Mouse (Mus musculus) thymus, postnatal 0 days (tissue): ENCODE measurements around the gene Nr3c2. TPM values are rescaled to one million over a fixed set of nuclear protein-coding genes. Genes with fewer than 3 reads are reported as not detected.

Experiments used
- DNase-seq: peaks from one replicate; pipeline ENCODE4 v3.0.0-alpha.2; 2015; ENCODE audit warnings: low spot score
- polyA plus RNA-seq: library from polyadenylated mRNA; unstranded; fragments of >200 nt; fragmentation: Nextera tagmentation; extraction: Ambion mirVana; gene quantifications from 2 replicates; pipeline ENCODE4 v1.2.1, GENCODE M21; 2015

Gene Nr3c2
- 0.91 and 1.0 TPM in 2 replicates for polyA plus RNA-seq

DNA sequence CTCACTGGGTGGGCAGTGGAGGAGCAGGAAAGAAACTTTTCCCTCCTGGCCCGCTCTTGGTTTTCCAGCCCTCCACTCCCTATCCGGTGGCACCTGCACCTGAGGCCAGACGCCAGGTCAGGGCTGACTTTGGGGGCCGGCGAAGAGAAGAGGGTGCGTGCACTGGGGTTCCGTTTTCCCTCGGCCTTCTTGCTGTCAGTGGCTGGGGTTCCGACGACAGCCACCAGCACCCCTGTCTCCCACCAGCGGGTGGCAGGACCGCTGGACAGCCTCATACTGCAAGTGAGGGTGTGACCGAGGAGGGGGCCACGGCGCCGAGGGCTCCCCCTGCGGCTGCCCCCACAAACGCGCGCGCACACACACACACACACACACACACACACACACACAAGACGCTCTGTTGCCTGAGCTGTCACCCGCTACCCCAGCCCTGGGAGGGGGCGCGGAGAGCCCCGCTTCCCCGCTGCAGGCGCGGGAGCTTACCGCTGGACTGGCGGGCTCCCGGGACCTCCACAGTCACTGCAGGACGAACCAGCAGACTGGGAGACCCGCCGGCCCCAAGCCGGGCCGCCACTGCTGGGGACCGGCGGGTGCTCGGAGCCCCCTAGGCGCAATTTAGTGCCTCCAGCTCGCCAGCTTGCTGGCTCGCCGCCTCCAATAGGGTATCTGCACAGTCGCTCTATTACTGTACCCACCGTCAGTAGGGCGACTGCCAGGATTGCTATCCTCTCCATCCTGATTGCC is at the start of gene Nr3c2:
TSS of gene Nr3c2 (plus strand) at position 32 of the 744 bp plus-strand sequence.
- DNase-seq, result peak; percentile 29

DNA sequence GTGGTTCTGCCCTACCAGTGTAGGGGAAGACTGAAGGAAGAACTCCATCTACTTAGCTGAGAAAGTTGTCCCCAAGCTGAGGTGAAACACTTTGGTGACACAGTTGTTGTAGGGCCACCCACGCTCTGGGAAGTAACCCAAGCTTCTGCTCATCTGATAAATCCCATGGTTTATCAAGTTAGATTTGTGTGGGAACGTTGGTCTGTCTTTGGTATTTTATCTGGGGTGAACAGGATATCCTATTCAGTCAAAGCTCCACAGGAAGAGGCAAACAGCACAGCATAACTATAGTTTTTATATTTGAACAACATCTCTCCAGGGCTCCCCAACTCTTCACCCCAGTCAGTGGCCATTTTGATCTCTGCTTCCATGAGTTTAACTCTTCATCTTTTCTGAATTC is 40.7 kb upstream of the Nr3c2 start:
- DNase-seq, result no peak

DNA sequence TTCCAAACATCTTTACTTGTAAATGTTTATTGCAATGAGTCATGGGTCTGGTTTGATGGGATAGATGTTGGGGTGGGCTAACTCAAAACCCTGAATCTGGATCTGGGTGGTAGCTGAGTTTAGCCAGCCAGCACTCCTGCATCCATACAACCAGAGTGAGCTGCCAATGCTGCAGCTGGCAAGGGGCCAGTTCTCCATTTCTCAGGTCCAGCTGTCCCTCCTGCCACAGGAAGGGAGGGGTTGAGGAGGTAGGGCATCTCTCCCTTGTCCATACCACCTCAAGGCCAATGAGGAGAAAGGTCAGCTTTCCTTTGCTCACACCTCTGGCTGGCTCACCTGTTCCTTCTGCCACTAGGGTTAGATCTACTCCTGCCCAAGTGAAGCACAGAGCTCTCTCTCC is 39.5 kb upstream of the Nr3c2 start:
- no peak for DNase-seq

DNA sequence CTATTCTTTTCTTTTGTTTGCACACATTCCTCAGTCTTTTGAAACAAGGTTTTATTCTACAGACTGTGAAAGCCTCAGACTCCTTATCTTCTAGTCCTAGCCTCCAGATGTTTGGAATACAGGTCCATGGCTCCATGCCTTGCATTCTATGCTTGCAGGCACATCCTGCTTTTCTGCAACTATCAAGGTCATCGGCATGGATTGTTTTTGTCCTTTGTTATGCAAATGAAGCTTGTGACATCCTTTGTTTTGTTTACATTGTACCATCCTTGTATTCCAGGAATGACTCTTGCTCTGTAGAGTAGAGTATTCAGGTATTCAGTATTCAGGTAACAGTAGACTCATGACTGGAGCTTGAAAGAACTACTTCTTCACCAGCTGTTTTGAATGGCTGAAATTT is 36.2 kb upstream of the Nr3c2 start:
- no peak for DNase-seq

DNA sequence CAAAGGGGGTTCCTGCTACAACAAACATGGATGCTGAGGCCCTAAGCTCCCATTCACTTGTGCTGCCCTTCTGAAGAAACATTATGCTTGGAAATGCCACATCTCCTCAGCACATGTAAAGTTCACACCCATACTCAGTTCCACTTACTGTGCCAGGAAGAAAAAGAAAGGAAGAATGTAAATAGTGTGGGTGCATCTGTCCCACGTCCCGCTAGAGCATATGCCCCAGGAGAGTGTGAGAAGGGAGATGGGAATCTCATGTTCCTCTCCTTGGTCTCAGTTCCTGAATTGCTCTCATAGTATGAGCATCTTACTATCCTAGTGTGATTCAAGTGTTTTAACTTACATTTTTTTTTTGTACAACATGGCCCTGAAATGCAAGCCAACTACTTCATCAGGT is 22.4 kb upstream of the Nr3c2 start:
- no peak for DNase-seq

DNA sequence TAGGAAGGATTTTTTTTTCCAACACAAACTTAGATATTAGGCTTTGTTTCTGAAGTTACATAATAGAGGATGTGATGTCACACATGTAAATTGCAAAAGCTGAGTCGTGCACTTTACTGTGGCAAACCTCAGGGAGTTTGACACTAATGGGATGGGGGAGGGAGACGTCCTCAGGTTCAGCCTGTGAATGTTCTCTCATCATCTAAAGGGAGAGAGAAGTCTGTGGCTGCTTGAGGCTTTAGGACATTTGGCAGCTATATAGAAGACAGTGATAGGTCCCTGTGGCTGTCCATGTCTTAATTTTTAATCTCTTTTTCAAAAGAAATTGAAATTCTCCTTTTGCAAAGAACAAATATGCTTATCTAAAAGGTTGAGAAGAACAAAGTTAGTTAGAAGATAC is 2.2 kb upstream of the Nr3c2 start:
- DNase-seq, result no peak

DNA sequence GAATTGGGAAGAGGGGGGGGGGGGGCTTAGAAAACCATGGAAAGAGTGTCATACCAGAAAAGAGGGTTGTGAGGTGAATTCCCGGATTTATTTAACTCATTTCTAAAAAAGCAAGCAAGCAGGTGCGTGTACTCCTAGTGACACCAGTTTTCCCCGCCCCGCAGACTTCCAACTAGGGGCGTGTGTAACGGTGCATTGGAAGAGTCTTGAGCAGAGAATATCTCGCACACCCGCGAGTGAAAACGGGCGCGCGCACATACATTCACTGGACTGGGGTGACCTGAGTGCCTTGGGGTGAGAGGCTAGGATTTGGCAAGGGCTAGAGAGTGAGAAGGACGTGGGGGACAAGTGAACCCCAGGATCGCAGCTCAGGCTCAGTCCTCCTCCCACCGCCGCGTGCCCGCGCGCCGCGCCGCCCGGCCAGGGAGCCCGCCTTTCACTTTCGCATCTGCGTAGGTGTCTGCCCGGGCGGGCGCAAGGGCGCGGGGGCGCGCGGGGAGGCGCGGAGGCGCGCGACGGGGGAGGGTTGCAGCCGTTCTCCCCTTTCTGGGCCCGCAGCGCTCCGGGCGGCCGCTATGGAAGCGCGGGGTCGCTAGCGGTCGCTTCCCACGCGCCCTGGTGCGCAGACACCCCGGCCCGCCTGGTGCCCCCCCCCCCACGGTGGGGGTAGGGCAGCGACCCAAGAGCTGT is 376 bp upstream of the Nr3c2 start:
- peak; percentile 77 for DNase-seq

DNA sequence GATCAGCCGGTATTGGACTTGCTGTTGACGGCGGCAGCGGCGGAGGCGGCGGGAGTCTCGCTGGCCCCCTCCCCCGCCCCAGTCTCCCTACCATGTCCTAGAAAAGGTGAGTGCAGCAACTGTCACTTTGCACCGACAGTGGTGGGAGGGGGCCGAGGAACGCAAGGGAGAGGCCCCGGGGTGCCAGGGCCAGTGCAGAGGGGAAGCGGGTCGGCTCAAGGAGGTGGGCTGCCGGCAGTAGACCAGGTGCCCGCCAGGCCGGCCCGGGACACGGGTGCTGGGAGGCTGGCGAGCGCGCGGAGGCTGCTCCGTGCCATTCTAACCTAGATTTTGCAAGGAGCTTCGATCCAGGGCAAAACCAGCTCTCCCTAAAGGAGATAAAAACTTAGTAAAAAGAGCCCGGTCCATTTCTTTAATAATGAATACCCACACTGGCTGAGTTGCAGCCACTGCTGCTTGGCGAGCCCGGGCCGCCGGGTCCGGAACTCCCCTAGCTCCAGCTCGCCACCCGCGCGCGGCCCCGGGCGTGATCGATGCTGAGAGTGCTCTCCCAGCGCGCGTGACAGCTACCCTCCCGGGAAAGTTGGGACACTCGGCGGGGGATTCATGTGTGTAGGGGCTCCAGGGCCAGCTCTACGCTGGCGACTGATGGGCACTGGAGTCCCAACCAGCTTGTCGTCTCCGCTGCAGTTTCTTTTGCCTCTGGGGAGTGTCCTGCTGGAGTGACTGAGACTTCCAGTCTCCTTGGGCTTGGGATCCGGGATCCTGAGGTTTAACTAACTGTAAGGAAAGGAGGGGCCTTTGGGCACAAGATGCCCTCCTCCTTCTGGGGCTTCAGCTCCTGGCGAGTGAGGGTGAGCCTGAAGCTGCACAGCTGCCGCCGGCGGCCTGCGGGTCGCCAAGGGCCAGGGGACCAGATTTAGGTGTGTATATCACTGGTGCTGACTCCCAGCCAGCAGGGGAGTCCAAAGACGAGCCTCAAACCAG is 1.2 kb downstream of the Nr3c2 start:
- DNase-seq, result peak; percentile 7

DNA sequence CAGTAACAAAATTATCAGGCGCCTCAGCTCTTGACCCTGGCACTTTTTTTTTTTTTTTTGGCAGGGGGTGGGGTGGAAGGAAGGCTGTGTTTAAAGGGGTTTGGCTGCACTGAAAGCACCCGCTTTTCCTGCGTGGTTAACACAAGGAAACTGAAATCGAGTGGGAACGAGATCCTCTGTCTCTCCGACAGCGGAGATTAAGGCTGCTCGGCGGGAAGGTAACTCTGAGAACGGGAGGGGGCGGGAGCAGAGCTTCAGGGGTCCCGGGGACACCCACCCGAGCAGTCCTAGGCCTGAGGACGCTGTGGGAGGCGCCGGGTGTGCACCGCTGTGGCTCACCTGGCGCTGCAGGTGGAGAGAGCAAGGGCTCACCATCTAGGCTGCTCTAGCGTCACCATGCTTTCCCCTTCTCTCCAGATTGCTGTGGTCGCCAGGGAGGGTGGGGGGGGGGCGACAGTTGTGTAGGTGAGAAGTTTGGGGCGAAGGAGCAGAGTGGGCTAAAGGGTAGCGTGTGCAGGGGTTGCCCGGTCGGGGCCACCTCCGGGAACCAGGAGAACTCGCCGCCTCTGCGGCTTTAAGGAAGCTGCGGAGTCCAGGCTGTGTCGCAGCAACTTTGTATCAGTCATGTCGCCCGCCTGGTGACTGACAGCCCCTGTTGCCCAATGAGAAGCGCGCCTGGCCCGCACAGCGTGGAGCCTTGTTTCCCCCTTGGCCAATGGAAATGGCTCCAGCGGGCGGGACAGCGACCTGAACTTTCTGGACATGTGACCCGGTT is 2.4 kb downstream of the Nr3c2 start:
- peak; percentile 90 for DNase-seq

DNA sequence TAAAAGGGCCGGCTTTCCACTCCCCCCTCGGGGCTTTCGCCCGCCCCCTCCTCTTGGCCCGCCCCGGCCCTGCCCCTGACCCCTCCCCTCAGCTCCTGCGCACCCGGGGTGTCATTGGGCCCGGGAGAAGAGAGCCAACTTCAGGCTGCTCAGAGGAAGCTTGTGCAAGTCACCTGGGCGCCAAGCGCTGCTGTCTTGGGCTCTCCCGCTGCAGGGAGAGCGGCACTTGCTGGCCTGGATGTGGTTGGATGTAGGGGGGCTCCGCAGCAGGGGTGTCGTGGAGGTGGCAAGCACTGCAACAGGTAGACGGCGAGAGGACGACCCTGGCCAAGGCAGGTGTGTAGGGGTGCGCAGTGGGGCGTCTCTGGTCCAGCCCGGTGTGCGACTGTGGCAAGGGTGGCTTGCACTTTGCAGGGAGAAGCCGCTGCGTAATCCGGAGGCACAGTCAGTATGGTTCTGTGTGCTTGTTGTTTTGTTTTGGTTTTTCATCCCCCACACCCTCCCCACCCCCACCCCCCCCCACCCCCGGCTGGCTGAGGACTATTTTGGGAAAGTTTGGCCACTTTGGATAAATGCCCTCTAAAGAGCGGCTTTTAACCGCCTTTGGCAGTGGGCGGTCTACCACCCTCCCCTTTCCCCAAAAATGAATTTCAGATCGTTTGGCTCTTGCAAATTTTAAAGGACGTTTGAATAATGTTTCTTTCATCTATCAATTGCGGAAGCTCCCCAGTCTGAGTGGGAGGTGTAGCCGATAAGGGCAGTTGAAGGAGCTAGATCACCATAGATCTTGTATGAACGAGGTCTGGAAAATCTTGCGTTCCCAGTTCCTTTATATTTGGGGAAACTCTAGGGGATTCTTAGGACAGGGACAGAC is 3.2 kb downstream of the Nr3c2 start:
- no peak for DNase-seq

DNA sequence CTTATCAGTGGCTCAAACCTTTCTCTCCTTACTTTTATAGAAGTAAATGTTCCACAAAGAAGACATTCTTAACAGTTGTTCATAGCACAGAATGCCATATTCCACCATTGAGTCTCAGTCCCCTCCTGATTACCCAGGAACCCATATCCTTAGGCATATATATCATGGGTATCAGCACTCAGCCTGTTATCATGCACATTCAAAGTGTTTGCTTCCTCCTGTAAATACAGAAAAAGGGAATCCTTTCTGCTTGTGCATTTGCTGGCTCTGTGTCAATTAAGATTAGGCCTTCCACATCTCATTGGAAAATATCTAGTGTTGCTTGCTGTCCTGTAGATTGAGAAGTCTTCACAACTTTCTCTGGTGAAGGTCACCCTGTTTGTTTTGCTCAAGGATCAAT is 12.0 kb downstream of the Nr3c2 start:
- no peak for DNase-seq

DNA sequence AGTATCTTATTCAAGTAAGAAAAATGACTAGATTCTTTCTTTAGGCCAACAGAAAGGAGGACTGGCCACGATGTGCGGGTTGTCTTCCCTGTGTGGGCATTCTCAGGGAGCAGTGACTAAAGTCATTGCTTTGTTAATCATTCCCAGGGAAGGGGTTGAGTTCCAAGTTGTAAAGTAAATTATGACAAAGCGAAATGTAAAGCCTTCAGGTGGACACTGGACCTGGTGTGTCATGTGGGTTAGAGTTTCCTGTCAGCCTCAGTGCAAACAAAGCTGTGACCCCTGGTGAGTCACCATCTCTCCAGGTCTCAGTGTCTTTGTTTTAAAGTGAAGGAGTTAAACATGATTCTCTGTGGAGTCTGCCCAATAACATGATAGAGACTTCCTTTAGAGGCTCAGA is 13.4 kb downstream of the Nr3c2 start:
- DNase-seq, result no peak

DNA sequence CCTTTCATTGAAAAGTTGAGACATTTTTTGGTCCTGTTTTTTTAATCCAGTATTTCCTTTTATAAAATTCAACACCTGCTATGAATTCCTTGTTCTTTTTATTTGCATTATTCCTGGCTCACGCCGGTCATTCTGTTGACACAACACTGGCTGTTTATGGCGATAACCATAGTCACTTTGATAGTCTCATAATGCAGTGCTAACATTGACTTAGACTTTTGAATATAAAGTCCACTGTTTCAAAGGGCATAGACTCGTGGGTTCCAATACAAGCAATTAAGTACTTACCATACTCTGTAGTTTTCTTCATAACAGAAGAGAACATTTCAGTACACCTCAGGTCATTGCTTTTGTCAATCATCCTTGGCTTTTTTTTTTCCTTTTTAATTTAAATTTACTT is 14.0 kb downstream of the Nr3c2 start:
- DNase-seq, result no peak

DNA sequence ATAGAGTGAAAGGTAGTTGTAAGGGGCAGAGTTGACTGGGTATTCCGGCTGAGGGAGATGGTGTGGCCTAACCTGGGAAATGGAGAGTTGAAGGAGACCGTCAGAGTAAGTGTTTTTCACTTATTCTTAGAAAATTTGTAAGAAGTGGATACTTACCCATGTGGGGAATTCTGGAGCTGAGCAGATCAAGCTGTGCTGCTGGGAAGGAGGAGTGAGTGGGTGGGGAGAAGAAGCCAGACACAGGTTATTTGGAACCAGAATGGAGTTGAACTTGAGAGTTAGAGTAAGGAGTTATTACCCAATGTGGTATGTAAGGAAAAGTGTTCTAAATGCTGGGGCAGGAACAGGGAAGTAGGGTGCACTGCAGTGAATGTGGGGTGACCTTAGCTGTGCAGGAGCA is 16.0 kb downstream of the Nr3c2 start:
- no peak for DNase-seq

DNA sequence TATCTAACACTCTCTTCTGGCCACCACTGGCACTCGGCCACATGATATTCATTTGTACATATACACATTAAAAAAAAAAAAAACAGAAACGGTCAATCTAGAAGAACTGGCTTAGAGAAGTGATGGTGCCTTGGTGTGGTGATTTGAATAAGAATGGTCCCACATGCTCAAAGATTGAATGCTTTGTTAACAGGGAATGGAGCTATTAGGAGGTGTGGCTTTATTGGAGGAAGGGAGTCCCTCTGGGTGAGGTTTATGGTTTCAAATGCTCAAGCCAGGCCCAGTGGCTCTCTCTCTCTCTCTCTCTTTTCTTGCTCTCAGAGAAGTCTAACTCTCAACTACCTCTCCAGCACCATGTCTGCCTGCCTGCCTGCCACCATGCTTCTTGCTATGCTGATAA is 20.3 kb downstream of the Nr3c2 start:
- no peak for DNase-seq

DNA sequence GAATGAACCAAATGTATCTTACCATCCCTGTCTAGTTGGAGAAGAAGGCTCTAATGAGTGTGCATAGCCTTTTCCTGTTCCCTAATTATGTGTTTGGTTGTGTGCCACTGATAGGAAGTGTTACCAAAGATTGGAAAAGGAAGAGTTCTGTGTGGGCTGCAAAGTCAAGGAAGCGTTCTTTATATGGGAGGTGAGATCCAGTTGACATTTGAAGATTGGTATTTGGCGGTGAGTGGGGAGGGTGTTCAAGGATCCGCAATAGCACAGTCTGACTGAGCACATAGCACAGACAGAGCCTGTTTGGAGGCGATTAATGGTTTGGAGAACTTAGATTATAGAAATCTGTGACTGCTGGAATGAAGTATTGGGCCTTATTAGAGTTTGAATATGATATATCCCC is 24.9 kb downstream of the Nr3c2 start:
- no peak for DNase-seq

DNA sequence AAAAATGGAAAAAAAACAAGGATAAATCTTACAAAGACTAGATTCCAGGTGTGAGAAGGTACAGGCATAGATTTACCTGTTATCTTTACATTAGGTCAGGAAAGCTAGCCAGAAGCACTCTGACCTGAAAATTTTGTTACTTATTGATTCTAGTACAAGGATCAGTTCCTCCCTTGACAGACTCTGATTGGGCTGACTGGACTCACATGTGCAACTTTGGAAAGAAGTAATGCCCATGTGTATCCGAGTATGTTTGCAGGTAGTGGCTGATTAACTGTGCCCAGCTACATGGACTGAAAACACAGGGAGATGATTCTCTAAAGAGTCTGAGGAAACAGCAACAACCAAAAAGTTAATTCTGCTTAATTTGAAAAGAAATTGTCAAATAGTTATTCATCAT is 29.1 kb downstream of the Nr3c2 start:
- DNase-seq, result no peak

DNA sequence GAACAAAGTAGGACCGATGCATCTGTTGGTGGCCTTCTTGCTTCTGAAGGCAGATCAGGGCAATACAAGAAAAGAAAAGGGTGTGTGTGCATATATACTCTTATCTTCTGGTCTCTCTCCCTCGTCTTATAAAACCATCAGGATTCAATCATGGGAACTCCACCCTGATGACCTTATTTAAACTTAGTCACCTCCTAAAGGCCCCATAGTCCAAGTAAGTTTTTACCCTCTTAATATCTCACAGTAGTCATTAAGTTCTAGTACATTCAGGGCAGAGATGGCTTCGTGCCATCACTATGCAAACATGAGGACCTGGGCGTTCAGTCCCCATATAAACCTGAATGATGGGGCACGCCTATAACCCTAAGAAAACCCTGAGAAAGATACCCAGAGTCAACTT is 29.6 kb downstream of the Nr3c2 start:
- DNase-seq, result no peak

DNA sequence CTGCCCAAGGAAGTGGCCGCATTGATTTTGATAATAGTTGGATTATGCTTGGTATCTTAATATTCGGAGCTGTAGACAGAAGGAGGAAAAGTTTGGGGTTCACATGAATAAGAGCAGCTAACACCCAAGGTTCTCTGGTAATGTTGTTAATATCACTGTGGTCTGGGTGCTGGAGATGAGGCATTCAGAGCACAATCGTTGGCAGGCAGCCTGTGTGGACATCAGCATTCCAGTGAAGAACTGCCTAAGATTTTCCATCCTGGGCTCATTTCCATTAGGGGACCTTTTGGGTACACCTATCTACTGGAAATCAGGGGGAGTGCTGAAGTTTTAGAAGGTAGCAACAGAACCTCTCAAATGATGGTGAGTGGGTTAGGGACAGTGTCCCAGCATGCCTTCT is 65.8 kb downstream of the Nr3c2 start:
- no peak for DNase-seq

DNA sequence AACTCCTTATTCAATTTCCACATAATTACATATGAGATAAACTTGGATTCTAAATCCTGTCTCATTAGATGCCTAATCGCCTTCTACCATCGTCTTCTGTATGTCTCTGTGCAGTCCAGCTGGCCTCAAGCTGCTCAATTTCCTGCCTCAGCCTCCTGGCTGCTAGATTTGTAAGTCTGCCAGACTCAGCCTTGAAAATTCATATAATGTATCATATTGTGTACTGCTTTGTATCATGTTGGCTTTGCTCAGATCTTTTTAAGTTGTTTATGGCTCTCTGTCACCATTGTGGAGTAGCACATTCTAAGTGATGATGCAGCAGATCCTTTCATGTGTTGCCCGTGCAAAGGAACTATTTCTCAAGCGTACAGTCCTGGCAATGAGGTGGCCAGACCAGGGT is 71.9 kb downstream of the Nr3c2 start:
- DNase-seq, result no peak
